Mouse (Mus musculus): ENCODE data around the gene Eef1a1.
"Not testable (repeated sequence)": the region's sequence is repeated elsewhere in the genome, so short reads cannot be mapped to it uniquely, and the experiment has no call there.

Gene Eef1a1

GRCm38 (mm10) chr9:78508106-78508786 is 19.3 kb upstream of the Eef1a1 start:
- DNase-seq (ENCODE audit: low read depth, low spot score): no peak

GRCm38 (mm10) chr9:78506722-78507077 is 17.7 kb upstream of the Eef1a1 start:
- DNase-seq (ENCODE audit: low read depth, low spot score): no peak

- DNase-seq (ENCODE audit: low read depth, low spot score): no peak
Measured at GRCm38 (mm10) chr9:78506002-78506721, 17.2 kb upstream of the Eef1a1 start.

- DNase-seq (ENCODE audit: low read depth, low spot score): no peak
Measured at GRCm38 (mm10) chr9:78505223-78505622, 16.3 kb upstream of the Eef1a1 start.

- no peak for DNase-seq (ENCODE audit: low read depth, low spot score)
Measured at GRCm38 (mm10) chr9:78504679-78505078, 15.7 kb upstream of the Eef1a1 start.

GRCm38 (mm10) chr9:78504133-78504532 is 15.2 kb upstream of the Eef1a1 start:
- no peak for DNase-seq (ENCODE audit: low read depth, low spot score)

GRCm38 (mm10) chr9:78503223-78504079 is 14.5 kb upstream of the Eef1a1 start:
- peak; percentile 80 for DNase-seq (ENCODE audit: low read depth, low spot score)

GRCm38 (mm10) chr9:78501284-78501683 is 12.3 kb upstream of the Eef1a1 start:
- DNase-seq (ENCODE audit: low read depth, low spot score): no peak

- peak; percentile 39 for DNase-seq (ENCODE audit: low read depth, low spot score)
Measured at GRCm38 (mm10) chr9:78500386-78500785, 11.4 kb upstream of the Eef1a1 start.

GRCm38 (mm10) chr9:78493171-78493570 is 4.2 kb upstream of the Eef1a1 start:
- no peak for DNase-seq (ENCODE audit: low read depth, low spot score)

- DNase-seq (ENCODE audit: low read depth, low spot score): no peak
Measured at GRCm38 (mm10) chr9:78492254-78492653, 3.3 kb upstream of the Eef1a1 start.

GRCm38 (mm10) chr9:78491169-78491568 is 2.2 kb upstream of the Eef1a1 start:
- DNase-seq (ENCODE audit: low read depth, low spot score): no peak

GRCm38 (mm10) chr9:78488021-78488420 is 930 bp downstream of the Eef1a1 start:
- DNase-seq (ENCODE audit: low read depth, low spot score): not testable (repeated sequence)

GRCm38 (mm10) chr9:78484660-78485059 is 4.3 kb downstream of the Eef1a1 start:
- no peak for DNase-seq (ENCODE audit: low read depth, low spot score)

- DNase-seq (ENCODE audit: low read depth, low spot score): no peak
Measured at GRCm38 (mm10) chr9:78482386-78482785, 6.6 kb downstream of the Eef1a1 start.

- DNase-seq (ENCODE audit: low read depth, low spot score): peak; percentile 99
Measured at GRCm38 (mm10) chr9:78481423-78482331, 7.3 kb downstream of the Eef1a1 start.

GRCm38 (mm10) chr9:78480706-78481358 is 8.1 kb downstream of the Eef1a1 start:
- DNase-seq (ENCODE audit: low read depth, low spot score): peak; percentile 74

GRCm38 (mm10) chr9:78480227-78480626 is 8.7 kb downstream of the Eef1a1 start:
- not testable (repeated sequence) for DNase-seq (ENCODE audit: low read depth, low spot score)

- DNase-seq (ENCODE audit: low read depth, low spot score): not testable (repeated sequence)
Measured at GRCm38 (mm10) chr9:78479308-78479707, 9.6 kb downstream of the Eef1a1 start.

- not testable (repeated sequence) for DNase-seq (ENCODE audit: low read depth, low spot score)
Measured at GRCm38 (mm10) chr9:78478009-78478605, 10.8 kb downstream of the Eef1a1 start.
